Mouse (Mus musculus): ENCODE results near the gene Aldh4a1. TPM values are rescaled to one million over a fixed set of nuclear protein-coding genes. Genes with fewer than 3 reads are reported as not detected.

Gene Aldh4a1
- polyA plus RNA-seq, 1 experiment: 517 TPM

DNA sequence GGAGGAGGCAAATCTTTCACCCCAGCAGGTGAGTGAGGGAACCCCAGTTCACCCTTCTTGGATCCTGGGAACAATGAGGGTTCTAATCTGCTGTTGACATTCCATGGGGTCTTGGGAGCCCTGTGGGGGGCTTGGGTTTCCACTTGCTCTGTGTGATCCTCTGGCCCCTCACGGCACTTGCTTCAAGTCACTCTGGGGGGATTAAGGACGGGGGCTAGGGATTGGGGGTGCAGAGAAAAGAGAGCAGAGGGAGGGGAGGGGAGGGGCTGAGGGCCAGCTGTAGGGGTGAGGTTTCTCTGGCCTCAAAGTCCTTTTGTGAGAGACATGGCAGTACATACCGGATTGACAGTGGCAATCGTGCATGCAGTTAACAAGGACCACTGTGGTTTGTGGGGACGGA is 70.6 kb downstream of the Aldh4a1 start:
- TF ChIP-seq POLR2A (IDR thresholded peaks at IDR 0.05; ENCODE audit: low read depth, low read length) (no peak), CTCF (conservative IDR thresholded peaks at IDR 0.05; ENCODE audit: insufficient read depth, insufficient read length, low read depth, low read length) (no peak)
- 49% methylated on average over 5 of the region's 5 CpGs for WGBS
- no peak overlapping the region for H3K4me3 ChIP-seq (ENCODE audit: insufficient read depth, low read depth, low read length)
- no peaks in the 10 kb centered on the region for H3K36me3 ChIP-seq (ENCODE audit: control insufficient read depth, insufficient read depth, low read length)
- H3K27ac ChIP-seq (ENCODE audit: insufficient read depth, low read depth, low read length): no peak overlapping the region
- no peak for DNase-seq
- no peaks in the 10 kb centered on the region for H3K4me1 ChIP-seq (ENCODE audit: control insufficient read depth, insufficient read depth, low read length)
- no peaks in the 10 kb centered on the region for H3K27me3 ChIP-seq (replicated peaks; ENCODE audit: control insufficient read depth, insufficient read depth, low read length)

DNA sequence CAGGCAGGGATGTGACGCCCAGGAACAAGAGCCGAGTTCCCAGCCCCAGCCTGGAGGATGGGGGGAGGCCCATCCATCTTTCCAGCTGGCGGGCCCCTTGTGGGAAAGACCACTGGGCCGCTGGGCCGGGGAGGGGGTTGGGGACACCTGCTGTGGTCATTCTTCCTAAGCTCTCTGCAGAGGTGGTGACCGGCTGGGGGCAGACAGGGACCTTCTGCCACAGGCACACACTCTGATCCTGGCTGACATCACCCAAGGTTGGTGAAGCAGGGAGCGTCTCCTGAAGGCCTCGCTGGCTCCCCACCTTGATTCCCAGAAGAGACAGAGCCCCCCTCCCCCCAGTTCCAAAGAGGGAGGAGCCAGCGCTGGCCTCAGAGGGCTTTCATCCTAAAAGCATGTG is 75.1 kb downstream of the Aldh4a1 start:
- TF ChIP-seq CTCF (conservative IDR thresholded peaks at IDR 0.05; ENCODE audit: insufficient read depth, insufficient read length, low read depth, low read length): no peak
- TF ChIP-seq POLR2A (IDR thresholded peaks at IDR 0.05; ENCODE audit: low read depth, low read length): no peak
- 7% methylated on average over 9 of the region's 9 CpGs for WGBS
- Histone ChIP-seq H3K36me3 (ENCODE audit: control insufficient read depth, insufficient read depth, low read length) (no peaks in the 10 kb centered on the region), H3K4me3 (ENCODE audit: insufficient read depth, low read depth, low read length) (no peak overlapping the region), H3K4me1 (ENCODE audit: control insufficient read depth, insufficient read depth, low read length) (no peaks in the 10 kb centered on the region), H3K27ac (ENCODE audit: insufficient read depth, low read depth, low read length) (no peak overlapping the region), H3K27me3 (replicated peaks; ENCODE audit: control insufficient read depth, insufficient read depth, low read length) (no peaks in the 10 kb centered on the region)
- DNase-seq: no peak

DNA sequence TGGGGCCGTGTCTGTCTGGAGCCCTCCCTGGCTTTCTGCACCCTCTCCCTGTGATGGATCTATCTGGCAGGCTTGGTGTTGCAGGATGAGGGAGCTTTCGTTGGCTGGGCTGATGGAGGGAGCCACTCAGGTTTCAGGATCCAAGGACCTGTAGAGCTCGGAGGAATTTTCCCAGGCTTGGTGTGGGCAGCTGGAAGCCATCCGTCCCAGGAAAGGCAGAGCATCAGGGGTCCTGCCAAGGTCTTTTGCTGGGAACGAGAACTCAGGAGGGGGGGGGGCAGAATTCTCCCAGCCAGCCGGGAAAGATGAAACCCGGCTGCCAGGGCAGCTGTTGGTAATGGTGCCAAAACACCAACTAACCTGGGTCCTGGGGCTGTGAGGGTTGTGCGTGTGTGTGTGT is 75.9 kb downstream of the Aldh4a1 start:
- H3K4me3 ChIP-seq (ENCODE audit: insufficient read depth, low read depth, low read length): no peak overlapping the region
- DNase-seq: no peak
- WGBS: 45% methylated on average over 8 of the region's 8 CpGs
- H3K36me3 ChIP-seq (ENCODE audit: control insufficient read depth, insufficient read depth, low read length): no peaks in the 10 kb centered on the region
- no peaks in the 10 kb centered on the region for H3K4me1 ChIP-seq (ENCODE audit: control insufficient read depth, insufficient read depth, low read length)
- no peaks in the 10 kb centered on the region for H3K27me3 ChIP-seq (replicated peaks; ENCODE audit: control insufficient read depth, insufficient read depth, low read length)
- no peak overlapping the region for H3K27ac ChIP-seq (ENCODE audit: insufficient read depth, low read depth, low read length)
- TF ChIP-seq CTCF (conservative IDR thresholded peaks at IDR 0.05; ENCODE audit: insufficient read depth, insufficient read length, low read depth, low read length) (no peak), POLR2A (IDR thresholded peaks at IDR 0.05; ENCODE audit: low read depth, low read length) (no peak)

Other genes with a start within 250 kb of the Aldh4a1 start
- gene Iffo2, start 92.3 kb upstream of the Aldh4a1 start, polyA plus RNA-seq (2012; rRNA removed): 3.4 and 3.6 TPM in 2 replicates
- 0.02 and 0.08 TPM in 2 replicates for gene Gm21969, start 19.7 kb upstream of the Aldh4a1 start, polyA plus RNA-seq (2012; rRNA removed)
- 0.08 and 0.14 TPM in 2 replicates for gene Tas1r2, start 30.7 kb downstream of the Aldh4a1 start, polyA plus RNA-seq (2012; rRNA removed)
- gene Pax7, start 210.7 kb downstream of the Aldh4a1 start, polyA plus RNA-seq (2012; rRNA removed): 0.06 TPM in 1 of 2 replicates, not detected in the other

Measured in kidney, adult 2 months (tissue).